Mouse (Mus musculus): ENCODE results near the gene Gh. TPM values are rescaled to one million over a fixed set of nuclear protein-coding genes. Genes with fewer than 3 reads are reported as not detected.

The Gh gene
- polyA plus RNA-seq, 1 experiment from 2014 or later, result not detected

GRCm38 (mm10) chr11:106264988-106265387 is 36.7 kb downstream of the Gh start:
- H3K4me2 ChIP-seq (ENCODE audit: low read depth, low read length), result no peak overlapping the region
- H3K27me3 ChIP-seq (replicated peaks; ENCODE audit: control insufficient read depth, insufficient read depth, low read length), result no peaks in the 10 kb centered on the region
- H3K9me3 ChIP-seq (ENCODE audit: control insufficient read depth, low read length), result no peaks in the 10 kb centered on the region
- H3K4me1 ChIP-seq (ENCODE audit: control insufficient read depth, insufficient read depth, low read length), result peaks cover 22% of the 10 kb centered on the region
- ATAC-seq (ENCODE audit: low read depth) (no peak), DNase-seq (ENCODE audit: low spot score) (no peak)
- no peak overlapping the region for H3K4me3 ChIP-seq (ENCODE audit: low read depth, low read length)
- H3K9ac ChIP-seq (ENCODE audit: low read depth, low read length), result no peak overlapping the region
- WGBS, result 92% methylated on average over 15 of the region's 15 CpGs
- H3K27ac ChIP-seq (replicated peaks; ENCODE audit: low read depth, low read length), result no peak overlapping the region
- peaks cover 76% of the 10 kb centered on the region for H3K36me3 ChIP-seq (ENCODE audit: control insufficient read depth, insufficient read depth, low read length)

- Histone ChIP-seq H3K27ac (replicated peaks; ENCODE audit: low read depth, low read length) (no peak overlapping the region), H3K9ac (ENCODE audit: low read depth, low read length) (no peak overlapping the region), H3K36me3 (ENCODE audit: control insufficient read depth, insufficient read depth, low read length) (peaks cover 81% of the 10 kb centered on the region), H3K4me2 (ENCODE audit: low read depth, low read length) (no peak overlapping the region), H3K9me3 (ENCODE audit: control insufficient read depth, low read length) (no peaks in the 10 kb centered on the region), H3K4me1 (ENCODE audit: control insufficient read depth, insufficient read depth, low read length) (peaks cover 17% of the 10 kb centered on the region), H3K4me3 (ENCODE audit: low read depth, low read length) (no peak overlapping the region), H3K27me3 (replicated peaks; ENCODE audit: control insufficient read depth, insufficient read depth, low read length) (no peaks in the 10 kb centered on the region)
- ATAC-seq (ENCODE audit: low read depth) (no peak), DNase-seq (ENCODE audit: low spot score) (no peak)
- WGBS, result 90% methylated on average over 9 of the region's 9 CpGs
Measured at GRCm38 (mm10) chr11:106263963-106264362, 37.7 kb downstream of the Gh start.

- no peak for DNase-seq (ENCODE audit: low spot score)
- H3K27ac ChIP-seq (replicated peaks; ENCODE audit: low read depth, low read length), result no peak overlapping the region
- no peak overlapping the region for H3K4me2 ChIP-seq (ENCODE audit: low read depth, low read length)
- 84% methylated on average over 14 of the region's 14 CpGs for WGBS
- no peaks in the 10 kb centered on the region for H3K27me3 ChIP-seq (replicated peaks; ENCODE audit: control insufficient read depth, insufficient read depth, low read length)
- no peak overlapping the region for H3K4me3 ChIP-seq (ENCODE audit: low read depth, low read length)
- no peak overlapping the region for H3K9ac ChIP-seq (ENCODE audit: low read depth, low read length)
- peaks cover 5% of the 10 kb centered on the region; the same call in 1 of the 2 replicates for H3K4me1 ChIP-seq (ENCODE audit: control insufficient read depth, insufficient read depth, low read length)
- H3K36me3 ChIP-seq (ENCODE audit: control insufficient read depth, insufficient read depth, low read length), result peaks cover 79% of the 10 kb centered on the region
- no peaks in the 10 kb centered on the region for H3K9me3 ChIP-seq (ENCODE audit: control insufficient read depth, low read length)
- ATAC-seq (ENCODE audit: low read depth), result no peak
Measured at GRCm38 (mm10) chr11:106260826-106261450, 40.7 kb downstream of the Gh start.

- Histone ChIP-seq H3K27me3 (replicated peaks; ENCODE audit: control insufficient read depth, insufficient read depth, low read length) (no peaks in the 10 kb centered on the region), H3K4me1 (ENCODE audit: control insufficient read depth, insufficient read depth, low read length) (peaks cover 11% of the 10 kb centered on the region), H3K36me3 (ENCODE audit: control insufficient read depth, insufficient read depth, low read length) (peaks cover 65% of the 10 kb centered on the region), H3K9me3 (ENCODE audit: control insufficient read depth, low read length) (no peaks in the 10 kb centered on the region), H3K4me2 (ENCODE audit: low read depth, low read length) (peak overlapping the region; percentile 77), H3K9ac (ENCODE audit: low read depth, low read length) (peak overlapping the region; percentile 81), H3K4me3 (ENCODE audit: low read depth, low read length) (peak overlapping the region; percentile 80), H3K27ac (replicated peaks; ENCODE audit: low read depth, low read length) (peak overlapping the region; percentile 58; the same call in 1 of the 2 replicates)
- DNase-seq (ENCODE audit: low spot score), result no peak
- 67% methylated on average over 5 of the region's 5 CpGs for WGBS
- no peak for ATAC-seq (ENCODE audit: low read depth)
Measured at GRCm38 (mm10) chr11:106256775-106257174, 44.9 kb downstream of the Gh start.

- ATAC-seq (ENCODE audit: low read depth) (peak; percentile 95), DNase-seq (ENCODE audit: low spot score) (peak; percentile 97)
- peak within 1 kb of the TSS; percentile 77 for H3K4me2 ChIP-seq (ENCODE audit: low read depth, low read length)
- no peaks in the 10 kb centered on the region for H3K9me3 ChIP-seq (ENCODE audit: control insufficient read depth, low read length)
- no peaks in the 10 kb centered on the region for H3K27me3 ChIP-seq (replicated peaks; ENCODE audit: control insufficient read depth, insufficient read depth, low read length)
- H3K36me3 ChIP-seq (ENCODE audit: control insufficient read depth, insufficient read depth, low read length), result peaks cover 65% of the 10 kb centered on the region
- H3K9ac ChIP-seq (ENCODE audit: low read depth, low read length), result peak within 1 kb of the TSS; percentile 81
- peaks cover 11% of the 10 kb centered on the region for H3K4me1 ChIP-seq (ENCODE audit: control insufficient read depth, insufficient read depth, low read length)
- peak within 1 kb of the TSS; percentile 80 for H3K4me3 ChIP-seq (ENCODE audit: low read depth, low read length)
- WGBS, result under 1% methylated on average over 40 of the region's 42 CpGs
- peak within 1 kb of the TSS; percentile 58 for H3K27ac ChIP-seq (replicated peaks; ENCODE audit: low read depth, low read length)
Measured at GRCm38 (mm10) chr11:106255685-106256451, 45.8 kb downstream of the Gh start, which contains the start of the genes Ftsj3 and Psmc5. Gene Ftsj3, minus strand, starts transcription at chr11:106256079. Gene Psmc5, plus strand, starts transcription at chr11:106256154.

- ATAC-seq (ENCODE audit: low read depth) (no peak), DNase-seq (ENCODE audit: low spot score) (no peak)
- Histone ChIP-seq H3K9ac (ENCODE audit: low read depth, low read length) (peak overlapping the region; percentile 81), H3K4me2 (ENCODE audit: low read depth, low read length) (peak overlapping the region; percentile 77), H3K4me1 (ENCODE audit: control insufficient read depth, insufficient read depth, low read length) (peaks cover 11% of the 10 kb centered on the region), H3K27me3 (replicated peaks; ENCODE audit: control insufficient read depth, insufficient read depth, low read length) (no peaks in the 10 kb centered on the region), H3K27ac (replicated peaks; ENCODE audit: low read depth, low read length) (peak overlapping the region; percentile 58), H3K4me3 (ENCODE audit: low read depth, low read length) (peak overlapping the region; percentile 80), H3K9me3 (ENCODE audit: control insufficient read depth, low read length) (no peaks in the 10 kb centered on the region), H3K36me3 (ENCODE audit: control insufficient read depth, insufficient read depth, low read length) (peaks cover 65% of the 10 kb centered on the region)
- WGBS, result 2% methylated on average over 21 of the region's 22 CpGs
Measured at GRCm38 (mm10) chr11:106255174-106255573, 46.5 kb downstream of the Gh start.

- no peak overlapping the region for H3K27ac ChIP-seq (replicated peaks; ENCODE audit: low read depth, low read length)
- no peak for DNase-seq (ENCODE audit: low spot score)
Measured at GRCm38 (mm10) chr11:106254767-106255166, 46.9 kb downstream of the Gh start.

More at GRCm38 (mm10) chr11:106254767-106255166, 46.9 kb downstream of the Gh start:
- Histone ChIP-seq H3K4me3 (ENCODE audit: low read depth, low read length) (peak overlapping the region; percentile 80), H3K36me3 (ENCODE audit: control insufficient read depth, insufficient read depth, low read length) (peaks cover 70% of the 10 kb centered on the region), H3K9ac (ENCODE audit: low read depth, low read length) (peak overlapping the region; percentile 81), H3K4me2 (ENCODE audit: low read depth, low read length) (peak overlapping the region; percentile 77), H3K4me1 (ENCODE audit: control insufficient read depth, insufficient read depth, low read length) (peaks cover 11% of the 10 kb centered on the region), H3K9me3 (ENCODE audit: control insufficient read depth, low read length) (no peaks in the 10 kb centered on the region), H3K27me3 (replicated peaks; ENCODE audit: control insufficient read depth, insufficient read depth, low read length) (no peaks in the 10 kb centered on the region)
- ATAC-seq (ENCODE audit: low read depth), result no peak
- WGBS, result 14% methylated on average over 2 of the region's 2 CpGs
